Mouse (Mus musculus): ENCODE data around the gene Itfg1.

The Itfg1 gene

GRCm38 (mm10) chr8:85730545-85730944, 110.2 kb downstream of the Itfg1 start:
- DNase-seq (ENCODE audit: low spot score), result no peak

GRCm38 (mm10) chr8:85717271-85717670, 123.5 kb downstream of the Itfg1 start:
- no peak for DNase-seq (ENCODE audit: low spot score)

GRCm38 (mm10) chr8:85716696-85717095, 124.0 kb downstream of the Itfg1 start:
- DNase-seq (ENCODE audit: low spot score), result no peak

GRCm38 (mm10) chr8:85706988-85707387, 133.7 kb downstream of the Itfg1 start:
- no peak for DNase-seq (ENCODE audit: low spot score)

GRCm38 (mm10) chr8:85700751-85701351, 139.9 kb downstream of the Itfg1 start, which contains the start of gene Neto2:
Neto2 (minus strand) TSS chr8:85700924.
- peak; percentile 70 for DNase-seq (ENCODE audit: low spot score)

GRCm38 (mm10) chr8:85700101-85700750, 140.5 kb downstream of the Itfg1 start:
- peak; percentile 74 for DNase-seq (ENCODE audit: low spot score)

- peak; percentile 60 for DNase-seq (ENCODE audit: low spot score)
These were observed 141.7 kb downstream of the Itfg1 start for GRCm38 (mm10) chr8:85699051-85699450.

All from yolk sac, embryonic 10.5 days (tissue).